Mouse (Mus musculus) heart, postnatal 0 days (tissue): Measurements from ENCODE around the gene Atxn7l2. TPM values are rescaled to one million over a fixed set of nuclear protein-coding genes. Genes with fewer than 3 reads are reported as not detected.

Source experiments
- ATAC-seq: fragments of 200-750 bp; cut with Nextera tagmentation; 2 replicates; pipeline ENCODE4 v1.8.0; 2017; ENCODE audit warnings: low read depth, moderate number of reproducible peaks, moderate library complexity; ENCODE audit not compliant: insufficient read depth
- DNase-seq: peaks from one replicate; pipeline ENCODE4 v3.0.0-alpha.2; 2016; ENCODE audit warnings: low spot score
- H3K27ac ChIP-seq: fragments of 300-500 bp; sonication (generic); 2 replicates; pipeline ENCODE4 v1.5.1; 2014; ENCODE audit warnings: low read depth, mild to moderate bottlenecking
- H3K27me3 ChIP-seq: fragments of 300-500 bp; sonication (generic); 2 replicates; pipeline ENCODE4 v1.6.1; 2014; ENCODE audit warnings: low read length, mixed read lengths; ENCODE audit not compliant: control insufficient read depth, insufficient read depth
- H3K36me3 ChIP-seq: fragments of 300-500 bp; sonication (generic); replicated peaks from 2 replicates; pipeline ENCODE4 v1.6.1; 2014; ENCODE audit warnings: low read length, mixed read lengths; ENCODE audit not compliant: control insufficient read depth, insufficient read depth
- H3K4me1 ChIP-seq: fragments of 300-500 bp; sonication (generic); 2 replicates; pipeline ENCODE4 v1.6.1; 2014; ENCODE audit warnings: antibody characterized with exemption; ENCODE audit not compliant: control insufficient read depth, insufficient read depth
- H3K4me2 ChIP-seq: fragments of 300-500 bp; sonication (generic); 2 replicates; pipeline ENCODE4 v1.6.1; 2014; ENCODE audit warnings: low read depth, mild to moderate bottlenecking, low read length, moderate library complexity
- H3K4me3 ChIP-seq: fragments of 300-500 bp; sonication (generic); 2 replicates; pipeline ENCODE4 v1.5.1; 2014; ENCODE audit warnings: low read depth, low read length
- H3K9ac ChIP-seq: fragments of 300-500 bp; sonication (generic); replicated peaks from 2 replicates; pipeline ENCODE4 v1.6.1; 2014; ENCODE audit warnings: low read depth, low read length, mixed read lengths
- H3K9me3 ChIP-seq: fragments of 300-500 bp; sonication (generic); replicated peaks from 2 replicates; pipeline ENCODE4 v1.6.1; 2016; ENCODE audit warnings: low read length; ENCODE audit not compliant: control insufficient read depth
- CTCF ChIP-seq: IDR thresholded peaks from 2 replicates; pipeline ENCODE4 v1.5.1; 2016; ENCODE audit warnings: antibody characterized with exemption, control low read depth, low read depth
- EP300 ChIP-seq: IDR thresholded peaks from 2 replicates; pipeline ENCODE4 v1.6.1; 2016; ENCODE audit warnings: antibody characterized with exemption, low read depth
- WGBS: fragments of 180-500 bp; shearing (Covaris S2); extraction: QIAGEN DNeasy Blood & Tissue Kit; methylation state at CpG from one replicate; pipeline ENCODE4 v1.1.7; 2014; 5-methylcytosine and 5-hydroxymethylcytosine counted together
- polyA plus RNA-seq: library from polyadenylated mRNA; unstranded; fragments of >200 nt; fragmentation: Nextera tagmentation; extraction: Ambion mirVana; gene quantifications from 2 replicates; pipeline ENCODE4 v1.2.1, GENCODE M21; 2015
- total RNA-seq: library from RNA; depleted of rRNA; stranded (reverse); fragments of >200 nt; gene quantifications from 2 replicates; pipeline ENCODE4 v1.2.3, GENCODE M21; 2014; ENCODE audit warnings: low replicate concordance

Gene Atxn7l2
- total and polyA plus RNA-seq, 2 experiments from 2014 or later, result 3.1 to 4.1 TPM

GRCm38 (mm10) chr3:108225711-108226557 is 15.2 kb upstream of the Atxn7l2 start:
- TF ChIP-seq CTCF (no peak), EP300 (no peak)
- Histone ChIP-seq H3K4me2 (peak overlapping the region; percentile 79), H3K9ac (peak overlapping the region; percentile 37; the same call in 1 of the 2 replicates), H3K36me3 (no peaks in the 10 kb centered on the region), H3K27me3 (peaks cover 57% of the 10 kb centered on the region), H3K4me3 (peak overlapping the region; percentile 53), H3K27ac (no peak overlapping the region), H3K4me1 (peaks cover 6% of the 10 kb centered on the region; the same call in 1 of the 2 replicates), H3K9me3 (no peaks in the 10 kb centered on the region)
- no peak for DNase-seq
- 3% methylated on average over 66 of the region's 67 CpGs for WGBS
- peak; percentile 37; the same call in 1 of the 2 replicates for ATAC-seq

GRCm38 (mm10) chr3:108220661-108221060 is 9.9 kb upstream of the Atxn7l2 start:
- no peaks in the 10 kb centered on the region for H3K9me3 ChIP-seq
- TF ChIP-seq EP300 (no peak), CTCF (no peak)
- H3K9ac ChIP-seq, result no peak overlapping the region
- WGBS, result 53% methylated on average over 3 of the region's 3 CpGs
- peaks cover 9% of the 10 kb centered on the region for H3K4me1 ChIP-seq
- no peak overlapping the region for H3K4me2 ChIP-seq
- DNase-seq (no peak), ATAC-seq (no peak)
- no peak overlapping the region for H3K4me3 ChIP-seq
- no peak overlapping the region for H3K27ac ChIP-seq
- H3K36me3 ChIP-seq, result no peaks in the 10 kb centered on the region
- H3K27me3 ChIP-seq, result peaks cover 50% of the 10 kb centered on the region

- 15% methylated on average over 5 of the region's 5 CpGs for WGBS
- TF ChIP-seq EP300, result no peak
- TF ChIP-seq CTCF, result no peak
These were observed 4.0 kb upstream of the Atxn7l2 start for GRCm38 (mm10) chr3:108214734-108215133.

GRCm38 (mm10) chr3:108212406-108212805 is 1.7 kb upstream of the Atxn7l2 start:
- peaks cover 13% of the 10 kb centered on the region for H3K4me1 ChIP-seq
- no peak overlapping the region for H3K9ac ChIP-seq
- TF ChIP-seq EP300 (no peak), CTCF (no peak)
- no peaks in the 10 kb centered on the region for H3K9me3 ChIP-seq
- ATAC-seq, result no peak
- no peak overlapping the region for H3K4me3 ChIP-seq
- WGBS, result 78% methylated on average over 8 of the region's 8 CpGs
- DNase-seq, result no peak
- peaks cover 5% of the 10 kb centered on the region; the same call in 1 of the 2 replicates for H3K27me3 ChIP-seq
- peaks cover 4% of the 10 kb centered on the region; the same call in 1 of the 2 replicates for H3K36me3 ChIP-seq
- H3K27ac ChIP-seq, result no peak overlapping the region
- H3K4me2 ChIP-seq, result no peak overlapping the region

More at GRCm38 (mm10) chr3:108214734-108215133, 4.0 kb upstream of the Atxn7l2 start:
- H3K9me3 ChIP-seq, result no peaks in the 10 kb centered on the region
- H3K27me3 ChIP-seq, result peaks cover 13% of the 10 kb centered on the region; the same call in 1 of the 2 replicates
- peaks cover 8% of the 10 kb centered on the region for H3K4me1 ChIP-seq
- no peak overlapping the region for H3K9ac ChIP-seq
- H3K27ac ChIP-seq, result no peak overlapping the region
- DNase-seq, result no peak
- ATAC-seq, result no peak
- no peak overlapping the region for H3K4me2 ChIP-seq
- no peaks in the 10 kb centered on the region for H3K36me3 ChIP-seq
- no peak overlapping the region for H3K4me3 ChIP-seq

- H3K27ac ChIP-seq, result no peak overlapping the region
- TF ChIP-seq EP300 (no peak), CTCF (no peak)
- no peak overlapping the region for H3K4me2 ChIP-seq
- whole genome bisulfite sequencing, result 88% methylated on average over 6 of the region's 6 CpGs
- H3K36me3 ChIP-seq, result peaks cover 7% of the 10 kb centered on the region; the same call in 1 of the 2 replicates
- peaks cover 13% of the 10 kb centered on the region for H3K4me1 ChIP-seq
- no peak overlapping the region for H3K4me3 ChIP-seq
- H3K9me3 ChIP-seq, result no peaks in the 10 kb centered on the region
- ATAC-seq, result no peak
- no peak overlapping the region for H3K9ac ChIP-seq
- DNase-seq, result no peak
- peaks cover 5% of the 10 kb centered on the region; the same call in 1 of the 2 replicates for H3K27me3 ChIP-seq
These were observed 1.1 kb upstream of the Atxn7l2 start for GRCm38 (mm10) chr3:108211845-108212244.
